Mouse (Mus musculus) c-Kit-positive CD71-positive TER-119-positive erythroid progenitor cells, embryonic 14.5 days (primary cell): ENCODE results near the gene Adh6a.
"Not testable (repeated sequence)": the region's sequence is repeated elsewhere in the genome, so short reads cannot be mapped to it uniquely, and the experiment has no call there.

Source experiments
- DNase-seq: peaks from one replicate; pipeline ENCODE4 v3.0.0-alpha.2; 2013; ENCODE audit warnings: low spot score

Adh6a gene

GRCm38 (mm10) chr3:138325466-138325865 is 12.4 kb downstream of the Adh6a start:
- no peak for DNase-seq

- no peak for DNase-seq
These were observed 20.8 kb downstream of the Adh6a start for GRCm38 (mm10) chr3:138333910-138334309.

GRCm38 (mm10) chr3:138334320-138334719 is 21.2 kb downstream of the Adh6a start:
- no peak for DNase-seq

GRCm38 (mm10) chr3:138335566-138335965 is 22.5 kb downstream of the Adh6a start:
- DNase-seq = no peak

GRCm38 (mm10) chr3:138336104-138336754 is 23.1 kb downstream of the Adh6a start:
- DNase-seq = no peak

GRCm38 (mm10) chr3:138341471-138341870 is 28.4 kb downstream of the Adh6a start, which contains the start of gene Adh6b:
Gene Adh6b (plus strand): TSS chr3:138341775.
- DNase-seq = no peak

- DNase-seq = no peak
These were observed 34.0 kb downstream of the Adh6a start for GRCm38 (mm10) chr3:138347041-138347440.

- DNase-seq = no peak
These were observed 39.1 kb downstream of the Adh6a start for GRCm38 (mm10) chr3:138352012-138352809.

- DNase-seq = no peak
These were observed 45.8 kb downstream of the Adh6a start for GRCm38 (mm10) chr3:138358856-138359255.

GRCm38 (mm10) chr3:138360721-138361120 is 47.6 kb downstream of the Adh6a start:
- no peak for DNase-seq

- no peak for DNase-seq
These were observed 49.8 kb downstream of the Adh6a start for GRCm38 (mm10) chr3:138362920-138363319.

- DNase-seq = no peak
These were observed 53.1 kb downstream of the Adh6a start for GRCm38 (mm10) chr3:138366181-138366580.

GRCm38 (mm10) chr3:138369546-138369945 is 56.5 kb downstream of the Adh6a start:
- no peak for DNase-seq

GRCm38 (mm10) chr3:138370289-138370688 is 57.2 kb downstream of the Adh6a start:
- not testable (repeated sequence) for DNase-seq

GRCm38 (mm10) chr3:138373920-138374319 is 60.8 kb downstream of the Adh6a start:
- DNase-seq = no peak

- no peak for DNase-seq
These were observed 62.1 kb downstream of the Adh6a start for GRCm38 (mm10) chr3:138375148-138375547.
